14 mouse cellular contexts compared by ENCODE assay signal in genomic region chr9:21324269-21324668, GRCm38 (mm10). TPM values are rescaled to one million over a fixed set of nuclear protein-coding genes. Genes with fewer than 3 reads are reported as not detected.
DNase-seq lines count a peak whose midpoint lies in the region; ATAC-seq lines count a peak whose summit lies in the region.
"Had no signal": no experiment of that assay in that cellular context is flagged by ENCODE, and none has a peak within 500 bp of the region (broad histone marks: within the 10 kb centered on the region; RNA-seq: fewer than 3 reads in every experiment).

No protein-coding gene starts in this region.

- H3K36me3 ChIP-seq in megakaryocyte, embryonic 14.5 days (replicated peaks; ENCODE audit: low read length) = peaks cover 33% of the 10 kb centered on the region
- H3K36me3 ChIP-seq in heart, embryonic 10.5 days = 0 out of 2 replicates have a peak, but pooled peaks cover 13% of the 10 kb centered on the region
- 0 out of 2 replicates have a peak, but pooled peaks cover 3% of the 10 kb centered on the region for H3K36me3 ChIP-seq in midbrain, embryonic 13.5 days

- no peak overlapping the region for H3K27ac ChIP-seq in heart, embryonic 10.5 days
- H3K27ac ChIP-seq in midbrain, embryonic 13.5 days = no peak overlapping the region
- H3K27ac ChIP-seq: neural tube, embryonic 12.5 days had no signal

- no peak for ATAC-seq in megakaryocyte, adult 5-6 weeks (ENCODE audit: poor library complexity, severe bottlenecking)
- ATAC-seq in midbrain, embryonic 13.5 days = no peak

- no peak overlapping the region for H3K9ac ChIP-seq in midbrain, embryonic 13.5 days (replicated peaks)
- H3K9ac ChIP-seq: neural tube, embryonic 12.5 days had no signal

- no peak overlapping the region for H3K4me2 ChIP-seq in midbrain, embryonic 13.5 days (replicated peaks)
- H3K4me2 ChIP-seq: liver, embryonic 11.5 days; midbrain, embryonic 11.5 days had no signal

- 68% methylated on average over 11 of the region's 11 CpGs for WGBS in heart, embryonic 10.5 days
- WGBS in midbrain, embryonic 13.5 days = 95% methylated on average over 11 of the region's 11 CpGs

- H3K4me1 ChIP-seq in megakaryocyte, embryonic 14.5 days = peaks cover 76% of the 10 kb centered on the region
- peaks cover 35% of the 10 kb centered on the region for H3K4me1 ChIP-seq in heart, embryonic 10.5 days
- H3K4me1 ChIP-seq in midbrain, embryonic 13.5 days (replicated peaks) = peaks cover 24% of the 10 kb centered on the region

- DNase-seq in cerebellum, adult 18-20 months = peak; percentile 23 to 28
- no peak for DNase-seq in cerebellum, adult 8-10 months
- peak; percentile 11 to 44 for DNase-seq in kidney, adult 8-10 months
- DNase-seq in lung, postnatal 36 days = peak; percentile 78
- no peak for DNase-seq in heart, embryonic 10.5 days (ENCODE audit: low spot score)
- DNase-seq: embryo, embryonic 11 days; heart, adult 2 months had no signal

- no peaks in the 10 kb centered on the region for H3K27me3 ChIP-seq in megakaryocyte, embryonic 14.5 days (replicated peaks)
- H3K27me3 ChIP-seq in heart, embryonic 10.5 days (ENCODE audit: insufficient read depth, poor library complexity, severe bottlenecking) = no peaks in the 10 kb centered on the region
- no peaks in the 10 kb centered on the region for H3K27me3 ChIP-seq in midbrain, embryonic 13.5 days
- H3K27me3 ChIP-seq: neural tube, embryonic 12.5 days had no signal

- H3K4me3 ChIP-seq in megakaryocyte, embryonic 14.5 days (replicated peaks) = peak overlapping the region; percentile 83
- no peak overlapping the region; the same call in 1 of the 2 replicates for H3K4me3 ChIP-seq in heart, embryonic 10.5 days
- no peak overlapping the region for H3K4me3 ChIP-seq in midbrain, embryonic 13.5 days (replicated peaks)
- H3K4me3 ChIP-seq: heart, adult 2 months; neural tube, embryonic 12.5 days had no signal

- no peaks in the 10 kb centered on the region for H3K9me3 ChIP-seq in megakaryocyte, embryonic 14.5 days
- H3K9me3 ChIP-seq in heart, embryonic 10.5 days = no peaks in the 10 kb centered on the region
- H3K9me3 ChIP-seq in midbrain, embryonic 13.5 days = no peaks in the 10 kb centered on the region
- H3K9me3 ChIP-seq: neural tube, embryonic 12.5 days had no signal

RNA-seq across cellular contexts. Expression of gene Slc44a2, which starts 3.8 kb away (rescaled TPM):
- polyA plus RNA-seq in megakaryocyte, embryonic 14.5 days (2012; ENCODE audit: insufficient read depth, low replicate concordance) = 46.8 and 61.6 TPM in 2 replicates
- 112 and 124 TPM in 2 replicates for total RNA-seq in megakaryocyte, adult 5-6 weeks (2015)
- 101 and 116 TPM in 2 replicates for total RNA-seq in megakaryocyte, adult 5-6 weeks (2017)
- polyA plus RNA-seq in heart, embryonic 10.5 days (2016; fragmentation: Nextera tagmentation; extraction: Ambion mirVana) = 69.2 and 70.4 TPM in 2 replicates
- polyA plus RNA-seq in midbrain, embryonic 13.5 days (2015; fragmentation: Nextera tagmentation; extraction: Ambion mirVana) = 61.6 and 63.1 TPM in 2 replicates

RNA-seq across cellular contexts. Expression of gene Ap1m2, which starts 12.1 kb away (rescaled TPM):
- polyA plus RNA-seq in megakaryocyte, embryonic 14.5 days (2012; ENCODE audit: insufficient read depth, low replicate concordance) = not detected in 2 replicates
- 0.31 and 0.32 TPM in 2 replicates for total RNA-seq in megakaryocyte, adult 5-6 weeks (2015)
- 0.92 and 1.6 TPM in 2 replicates for total RNA-seq in megakaryocyte, adult 5-6 weeks (2017)
- 2.0 and 6.1 TPM in 2 replicates for polyA plus RNA-seq in heart, embryonic 10.5 days (2016; fragmentation: Nextera tagmentation; extraction: Ambion mirVana)
- polyA plus RNA-seq in midbrain, embryonic 13.5 days (2015; fragmentation: Nextera tagmentation; extraction: Ambion mirVana) = 0.23 and 0.34 TPM in 2 replicates
- total RNA-seq: heart, adult 2 months; heart, postnatal 25 days had no signal

RNA-seq across cellular contexts. Expression of gene Cdkn2d, which starts 33.1 kb away (rescaled TPM):
- polyA plus RNA-seq in megakaryocyte, embryonic 14.5 days (2012; ENCODE audit: insufficient read depth, low replicate concordance) = 94.7 and 248 TPM in 2 replicates
- 132 and 138 TPM in 2 replicates for total RNA-seq in megakaryocyte, adult 5-6 weeks (2015)
- total RNA-seq in megakaryocyte, adult 5-6 weeks (2017) = 65.6 and 75.3 TPM in 2 replicates
- polyA plus RNA-seq in heart, embryonic 10.5 days (2016; fragmentation: Nextera tagmentation; extraction: Ambion mirVana) = 69.0 and 93.4 TPM in 2 replicates
- polyA plus RNA-seq in midbrain, embryonic 13.5 days (2015; fragmentation: Nextera tagmentation; extraction: Ambion mirVana) = 79.6 and 81.3 TPM in 2 replicates

RNA-seq across cellular contexts. Expression of gene Kri1, which starts 36.5 kb away (rescaled TPM):
- 32.6 and 47.4 TPM in 2 replicates for polyA plus RNA-seq in megakaryocyte, embryonic 14.5 days (2012; ENCODE audit: insufficient read depth, low replicate concordance)
- total RNA-seq in megakaryocyte, adult 5-6 weeks (2015) = 28.0 and 28.4 TPM in 2 replicates
- 53.6 and 76.9 TPM in 2 replicates for total RNA-seq in megakaryocyte, adult 5-6 weeks (2017)
- 14.5 and 21.3 TPM in 2 replicates for polyA plus RNA-seq in heart, embryonic 10.5 days (2016; fragmentation: Nextera tagmentation; extraction: Ambion mirVana)
- 20.3 and 21.6 TPM in 2 replicates for polyA plus RNA-seq in midbrain, embryonic 13.5 days (2015; fragmentation: Nextera tagmentation; extraction: Ambion mirVana)

RNA-seq across cellular contexts. Expression of gene Ilf3, which starts 43.4 kb away (rescaled TPM):
- 55.5 and 62.9 TPM in 2 replicates for polyA plus RNA-seq in megakaryocyte, embryonic 14.5 days (2012; ENCODE audit: insufficient read depth, low replicate concordance)
- total RNA-seq in megakaryocyte, adult 5-6 weeks (2015) = 21.7 and 22.9 TPM in 2 replicates
- 42.0 and 42.5 TPM in 2 replicates for total RNA-seq in megakaryocyte, adult 5-6 weeks (2017)
- 166 and 197 TPM in 2 replicates for polyA plus RNA-seq in heart, embryonic 10.5 days (2016; fragmentation: Nextera tagmentation; extraction: Ambion mirVana)
- 312 and 327 TPM in 2 replicates for polyA plus RNA-seq in midbrain, embryonic 13.5 days (2015; fragmentation: Nextera tagmentation; extraction: Ambion mirVana)

Comparison
In these comparisons a context has a peak if more than half of its experiments do, and no peak if none do; other contexts are left out.
1. DNase-seq: peak in cerebellum, adult 18-20 months (2 of 2), kidney, adult 8-10 months (2 of 2) and lung, postnatal 36 days (single experiment); none in cerebellum, adult 8-10 months (single experiment) and heart, embryonic 10.5 days (single experiment).